Mouse (Mus musculus) thymus, postnatal 25 days (tissue): Measurements from ENCODE around the gene Nkiras2.
"Not testable (repeated sequence)": the region's sequence is repeated elsewhere in the genome, so short reads cannot be mapped to it uniquely, and the experiment has no call there.

Source experiments
- DNase-seq: peaks from one replicate; pipeline ENCODE4 v3.0.0; 2022

The Nkiras2 gene

GRCm38 (mm10) chr11:100640159-100640906 lies 21.3 kb downstream of the Nkiras2 start:
- DNase-seq, result peak; percentile 25

- DNase-seq, result no peak
Observed at GRCm38 (mm10) chr11:100643612-100644575, 24.9 kb downstream of the Nkiras2 start.

GRCm38 (mm10) chr11:100646265-100646664 lies 27.2 kb downstream of the Nkiras2 start:
- peak; percentile 70 for DNase-seq

- no peak for DNase-seq
Observed at GRCm38 (mm10) chr11:100648405-100648804, 29.4 kb downstream of the Nkiras2 start.

GRCm38 (mm10) chr11:100651205-100651604 lies 32.2 kb downstream of the Nkiras2 start:
- no peak for DNase-seq

GRCm38 (mm10) chr11:100651748-100652147 lies 32.7 kb downstream of the Nkiras2 start:
- DNase-seq, result no peak

- DNase-seq, result not testable (repeated sequence)
Observed at GRCm38 (mm10) chr11:100655589-100655988, 36.5 kb downstream of the Nkiras2 start.

- DNase-seq, result no peak
Observed at GRCm38 (mm10) chr11:100656458-100656857, 37.4 kb downstream of the Nkiras2 start.

GRCm38 (mm10) chr11:100659806-100660205 lies 40.8 kb downstream of the Nkiras2 start:
- no peak for DNase-seq

- no peak for DNase-seq
Observed at GRCm38 (mm10) chr11:100671049-100671448, 52.0 kb downstream of the Nkiras2 start.

- DNase-seq, result no peak
Observed at GRCm38 (mm10) chr11:100671956-100672355, 52.9 kb downstream of the Nkiras2 start.

GRCm38 (mm10) chr11:100673169-100673568 lies 54.1 kb downstream of the Nkiras2 start:
- no peak for DNase-seq
